Mouse (Mus musculus): ENCODE data around the gene Zfp292.

DNA sequence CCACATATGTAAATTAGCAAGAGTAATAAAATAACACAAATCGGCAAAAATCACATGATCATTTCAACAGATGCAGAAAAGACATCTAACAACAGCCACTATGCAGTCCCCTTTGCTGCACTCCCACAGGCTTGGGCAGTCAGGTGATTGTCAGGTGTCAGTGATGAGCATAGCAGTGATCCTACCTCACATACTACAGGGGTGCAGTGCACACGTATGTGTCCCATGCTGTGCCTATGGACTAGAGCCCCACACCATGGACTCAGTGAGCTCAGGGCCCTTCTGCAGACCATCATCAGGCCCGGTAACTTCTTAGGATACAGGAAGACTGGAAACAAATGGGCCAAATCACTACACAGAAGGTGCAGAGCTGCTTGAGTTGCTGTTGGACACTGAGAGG is 39.9 kb downstream of the Zfp292 start:
- no peak for TF ChIP-seq TAL1 (IDR thresholded peaks at IDR 0.05; ENCODE audit: low read length)
- no peak for TF ChIP-seq MXI1 (IDR thresholded peaks at IDR 0.05; ENCODE audit: low read depth, low read length)
- TF ChIP-seq POLR2AphosphoS2 (IDR thresholded peaks at IDR 0.05; ENCODE audit: low read length) = no peak
- no peak for TF ChIP-seq CTCF (IDR thresholded peaks at IDR 0.05 in 2 of 3, conservative IDR thresholded peaks at IDR 0.05 in 1 of 3; ENCODE audit: control insufficient read depth in 1 of 3, insufficient read depth in 1 of 3, low read depth in 2 of 3, low read length in 3 of 3, poor library complexity in 1 of 3, severe bottlenecking in 1 of 3)
- no peak for TF ChIP-seq MEF2A (IDR thresholded peaks at IDR 0.05; ENCODE audit: extremely low read depth, insufficient replicate concordance, low read depth, low read length, poor library complexity, severe bottlenecking)
- no peak for TF ChIP-seq JUND (IDR thresholded peaks at IDR 0.05; ENCODE audit: low read depth, low read length)
